Mouse (Mus musculus) MEL (cell line): ENCODE measurements around the gene Cacna1s. TPM values are rescaled to one million over a fixed set of nuclear protein-coding genes. Genes with fewer than 3 reads are reported as not detected.
A peak's percentile ranks its signal among the peaks of the same experiment; 100 is the strongest.

Source experiments
- DNase-seq: peaks from one replicate; pipeline ENCODE4 v3.0.0; 2011; ENCODE audit warnings: low read depth, low spot score
- H3K27ac ChIP-seq: 2 replicates; pipeline ENCODE4 v1.5.1; 2012; ENCODE audit warnings: low read depth, mild to moderate bottlenecking, control low read depth, low read length, moderate library complexity; ENCODE audit not compliant: control insufficient read depth
- H3K27me3 ChIP-seq, 2 experiments: fragments of 150-350 bp in 1 of 2; sonication (generic) in 1 of 2; 2 replicates each; pipeline ENCODE4 v1.6.1; 2012; ENCODE audit warnings: low read length in 2 of 2, mild to moderate bottlenecking in 2 of 2, improper control_type of control experiment in 1 of 2, moderate library complexity in 1 of 2; ENCODE audit not compliant: insufficient read depth in 2 of 2, control insufficient read depth in 1 of 2
- H3K36me3 ChIP-seq, 2 experiments: 2 replicates each; pipeline ENCODE4 v1.6.1; 2012 to 2014; ENCODE audit warnings: low read length in 2 of 2, improper control_type of control experiment in 1 of 2, inconsistent platforms in 1 of 2, mild to moderate bottlenecking in 1 of 2; ENCODE audit not compliant: insufficient read depth in 2 of 2, control insufficient read depth in 1 of 2
- H3K4me1 ChIP-seq, 2 experiments: fragments of 150-350 bp in 1 of 2; sonication (generic) in 1 of 2; 2 replicates each; pipeline ENCODE4 v1.6.1; 2012; ENCODE audit warnings: low read length in 2 of 2, improper control_type of control experiment in 1 of 2, mild to moderate bottlenecking in 1 of 2; ENCODE audit not compliant: insufficient read depth in 2 of 2, control insufficient read depth in 1 of 2
- H3K4me3 ChIP-seq, 2 experiments: fragments of 150-350 bp in 1 of 2; sonication (generic) in 1 of 2; 2 replicates each; pipeline ENCODE4 v1.5.1; 2012; ENCODE audit warnings: low read depth in 2 of 2, low read length in 2 of 2, mild to moderate bottlenecking in 2 of 2, moderate library complexity in 2 of 2, control low read depth in 1 of 2, improper control_type of control experiment in 1 of 2; ENCODE audit not compliant: control insufficient read depth in 1 of 2, insufficient read depth in 1 of 2
- H3K79me2 ChIP-seq: 2 replicates; pipeline ENCODE4 v1.6.1; 2012; ENCODE audit warnings: mild to moderate bottlenecking, low read length, moderate library complexity; ENCODE audit not compliant: control insufficient read depth, poor library complexity, insufficient read depth
- H3K9ac ChIP-seq: 2 replicates; pipeline ENCODE4 v1.6.1; 2012; ENCODE audit warnings: low read depth, mild to moderate bottlenecking, control low read depth, low read length, moderate library complexity; ENCODE audit not compliant: control insufficient read depth, poor library complexity, severe bottlenecking
- H3K9me3 ChIP-seq: fragments of 150-350 bp; sonication (generic); replicated peaks from 2 replicates; pipeline ENCODE4 v1.6.1; 2012; ENCODE audit warnings: mild to moderate bottlenecking, low read length, improper control_type of control experiment, moderate library complexity; ENCODE audit not compliant: insufficient read depth
- BHLHE40 ChIP-seq: IDR thresholded peaks from 2 replicates; pipeline ENCODE4 v1.6.1; 2012; ENCODE audit warnings: low read depth, mild to moderate bottlenecking, inconsistent platforms, low read length, improper control_type of control experiment, borderline replicate concordance
- CTCF ChIP-seq, 3 experiments: IDR thresholded peaks in 2 of 3; conservative IDR thresholded peaks in 1 of 3; 2 replicates each; pipeline ENCODE4 v1.5.1; 2011 to 2012; ENCODE audit warnings: low read length in 3 of 3, low read depth in 2 of 3, mild to moderate bottlenecking in 2 of 3, improper control_type of control experiment in 1 of 3, inconsistent platforms in 1 of 3, mixed read lengths in 1 of 3, moderate library complexity in 1 of 3; ENCODE audit not compliant: control insufficient read depth in 1 of 3, insufficient read depth in 1 of 3, poor library complexity in 1 of 3, severe bottlenecking in 1 of 3
- EP300 ChIP-seq, 2 experiments: IDR thresholded peaks; 2 replicates each; pipeline ENCODE4 v1.6.1; 2011; ENCODE audit warnings: improper control_type of control experiment in 2 of 2, low read length in 2 of 2, low read depth in 1 of 2, mild to moderate bottlenecking in 1 of 2
- ETS1 ChIP-seq: IDR thresholded peaks from 2 replicates; pipeline ENCODE4 v1.6.1; 2012; ENCODE audit warnings: low read depth, mild to moderate bottlenecking, inconsistent platforms, low read length, improper control_type of control experiment, moderate library complexity
- MAX ChIP-seq: IDR thresholded peaks from 2 replicates; pipeline ENCODE4 v1.6.1; 2011; ENCODE audit warnings: low read length, improper control_type of control experiment
- MAZ ChIP-seq: IDR thresholded peaks from 2 replicates; pipeline ENCODE4 v1.6.1; 2012; ENCODE audit warnings: low read depth, mild to moderate bottlenecking, inconsistent platforms, low read length, improper control_type of control experiment
- MXI1 ChIP-seq: IDR thresholded peaks from 2 replicates; pipeline ENCODE4 v1.6.1; 2011; ENCODE audit warnings: mild to moderate bottlenecking, low read depth, low read length, improper control_type of control experiment
- MYB ChIP-seq: IDR thresholded peaks from 2 replicates; pipeline ENCODE4 v1.6.1; 2011; ENCODE audit warnings: mild to moderate bottlenecking, low read depth, low read length, improper control_type of control experiment
- NELFE ChIP-seq: IDR thresholded peaks from 2 replicates; pipeline ENCODE4 v1.6.1; 2011; ENCODE audit warnings: low read depth, low read length, improper control_type of control experiment
- NRF1 ChIP-seq: IDR thresholded peaks from 2 replicates; pipeline ENCODE4 v1.6.1; 2014; ENCODE audit warnings: low read depth, mild to moderate bottlenecking, inconsistent platforms, low read length, improper control_type of control experiment, moderate library complexity; ENCODE audit not compliant: poor library complexity, insufficient read depth, severe bottlenecking
- POLR2AphosphoS5 ChIP-seq: IDR thresholded peaks from 2 replicates; pipeline ENCODE4 v1.6.1; 2012; ENCODE audit warnings: low read depth, borderline replicate concordance, mild to moderate bottlenecking, inconsistent platforms, low read length, moderate library complexity, mixed read lengths
- RAD21 ChIP-seq: IDR thresholded peaks from 2 replicates; pipeline ENCODE4 v1.6.1; 2011; ENCODE audit warnings: mild to moderate bottlenecking, low read depth, low read length, improper control_type of control experiment
- SIN3A ChIP-seq: IDR thresholded peaks from 2 replicates; pipeline ENCODE4 v1.6.1; 2012; ENCODE audit warnings: low read length, improper control_type of control experiment, inconsistent platforms
- SMC3 ChIP-seq: IDR thresholded peaks from 2 replicates; pipeline ENCODE4 v1.6.1; 2011; ENCODE audit warnings: low read depth, low read length, improper control_type of control experiment
- TAL1 ChIP-seq: IDR thresholded peaks from 2 replicates; pipeline ENCODE4 v1.6.1; 2012; ENCODE audit warnings: mild to moderate bottlenecking, inconsistent platforms, low read length, moderate library complexity, mixed read lengths
- TCF12 ChIP-seq: IDR thresholded peaks from 2 replicates; pipeline ENCODE4 v1.6.1; 2014; ENCODE audit warnings: low read depth, mild to moderate bottlenecking, inconsistent platforms, low read length, improper control_type of control experiment, moderate library complexity
- USF2 ChIP-seq, 2 experiments: IDR thresholded peaks; 2 replicates each; pipeline ENCODE4 v1.6.1; 2011 to 2012; ENCODE audit warnings: improper control_type of control experiment in 2 of 2, low read length in 2 of 2, borderline replicate concordance in 1 of 2, inconsistent platforms in 1 of 2, low read depth in 1 of 2, mild to moderate bottlenecking in 1 of 2; ENCODE audit not compliant: insufficient read depth in 1 of 2
- ZC3H11A ChIP-seq: IDR thresholded peaks from 2 replicates; pipeline ENCODE4 v1.6.1; 2012; ENCODE audit warnings: low read depth, mild to moderate bottlenecking, inconsistent platforms, low read length, improper control_type of control experiment
- ZKSCAN1 ChIP-seq: IDR thresholded peaks from 2 replicates; pipeline ENCODE4 v1.6.1; 2012; ENCODE audit warnings: low read depth, mild to moderate bottlenecking, inconsistent platforms, low read length, improper control_type of control experiment, moderate library complexity
- polyA plus RNA-seq, 2 experiments: library from polyadenylated mRNA; stranded (reverse) in 1 of 2; unstranded in 1 of 2; fragments of >175 nt in 1 of 2; fragments of >200 nt in 1 of 2; gene quantifications; 2 replicates each; pipeline versions ENCODE4 v1.2.1 to v1.2.4; 2012; ENCODE audit warnings: low replicate concordance in 2 of 2, low read depth in 1 of 2; ENCODE audit not compliant: insufficient read length in 2 of 2, insufficient read depth in 1 of 2, missing spikeins in 1 of 2
- total RNA-seq: library from RNA; depleted of rRNA; stranded (reverse); fragments of 300-350 nt; gene quantifications from 2 replicates; pipeline ENCODE4 v1.2.3, GENCODE M21; 2012

Cacna1s gene
- total and polyA plus RNA-seq, 3 experiments = not detected

DNA sequence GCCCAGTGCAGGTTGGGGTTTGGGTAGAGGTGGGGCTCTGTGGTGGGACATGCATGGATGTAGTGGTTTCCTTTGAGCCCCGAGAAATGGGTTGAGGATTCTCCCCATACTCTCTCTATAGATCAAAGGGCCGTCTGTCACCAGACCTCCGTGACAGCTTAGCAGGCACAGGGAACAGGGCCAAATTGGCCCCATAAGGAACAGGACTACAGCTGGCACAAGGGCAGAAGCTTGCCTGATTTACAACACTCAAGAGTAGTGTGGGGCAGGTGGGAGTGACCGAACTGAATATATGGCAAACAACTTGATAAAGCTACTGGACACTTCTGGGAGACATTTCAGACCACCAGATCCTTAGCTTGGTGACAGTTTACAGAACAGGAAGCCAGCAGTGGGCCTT is 52.2 kb downstream of the Cacna1s start:
- H3K27ac ChIP-seq = no peak overlapping the region
- H3K36me3 ChIP-seq = peaks cover 0 to 3% of the 10 kb centered on the region in 2 experiments; a peak in 2 of 4 replicates
- no peaks in the 10 kb centered on the region for H3K79me2 ChIP-seq
- peaks cover 3 to 4% of the 10 kb centered on the region in 2 experiments; a peak in 2 of 4 replicates for H3K27me3 ChIP-seq
- H3K9ac ChIP-seq = no peak overlapping the region
- no peaks in the 10 kb centered on the region for H3K9me3 ChIP-seq
- peaks cover 0 to 15% of the 10 kb centered on the region in 2 experiments; a peak in 2 of 4 replicates for H3K4me1 ChIP-seq
- no peak for DNase-seq
- no peak for TF ChIP-seq ETS1
- no peak for TF ChIP-seq MYB
- TF ChIP-seq RAD21 = no peak
- TF ChIP-seq MAX = no peak
- no peak for TF ChIP-seq EP300 (IDR thresholded peaks at IDR 0.05; ENCODE audit: low read depth in 1 of 2, low read length in 2 of 2)
- TF ChIP-seq MXI1 = no peak
- TF ChIP-seq USF2 (IDR thresholded peaks at IDR 0.05; ENCODE audit: borderline replicate concordance in 1 of 2, insufficient read depth in 1 of 2, low read depth in 1 of 2, low read length in 2 of 2) = no peak
- no peak for TF ChIP-seq TCF12
- no peak for TF ChIP-seq SIN3A
- TF ChIP-seq, all 39 proteins: peak for 0
- H3K4me3 ChIP-seq = no peak overlapping the region

DNA sequence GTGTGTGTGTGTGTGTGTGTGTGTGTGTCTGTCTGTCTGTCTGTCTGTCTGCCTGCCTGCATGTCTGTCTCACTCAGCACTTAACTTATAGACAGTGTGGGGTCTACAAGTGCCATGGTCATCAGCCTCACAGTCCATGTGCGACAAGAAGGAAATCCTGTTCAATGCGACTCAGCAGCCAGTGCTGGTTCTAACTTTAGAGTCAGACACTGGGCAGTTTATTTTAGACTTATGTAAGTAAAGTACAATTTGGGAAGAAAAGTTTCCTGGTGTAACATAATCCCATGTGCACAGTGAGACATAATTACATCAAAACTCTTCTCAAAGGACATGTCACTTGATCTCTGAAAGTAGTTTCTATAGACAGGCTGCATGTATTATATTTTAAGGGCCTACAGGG is 56.9 kb downstream of the Cacna1s start:
- Histone ChIP-seq H3K79me2 (no peaks in the 10 kb centered on the region), H3K4me1 (no peaks in the 10 kb centered on the region), H3K4me3 (no peak overlapping the region), H3K9me3 (no peaks in the 10 kb centered on the region), H3K36me3 (no peaks in the 10 kb centered on the region), H3K9ac (no peak overlapping the region), H3K27ac (no peak overlapping the region), H3K27me3 (peaks cover 4 to 7% of the 10 kb centered on the region in 2 experiments; a peak in 3 of 4 replicates)
- DNase-seq = no peak
- no peak for TF ChIP-seq TAL1

DNA sequence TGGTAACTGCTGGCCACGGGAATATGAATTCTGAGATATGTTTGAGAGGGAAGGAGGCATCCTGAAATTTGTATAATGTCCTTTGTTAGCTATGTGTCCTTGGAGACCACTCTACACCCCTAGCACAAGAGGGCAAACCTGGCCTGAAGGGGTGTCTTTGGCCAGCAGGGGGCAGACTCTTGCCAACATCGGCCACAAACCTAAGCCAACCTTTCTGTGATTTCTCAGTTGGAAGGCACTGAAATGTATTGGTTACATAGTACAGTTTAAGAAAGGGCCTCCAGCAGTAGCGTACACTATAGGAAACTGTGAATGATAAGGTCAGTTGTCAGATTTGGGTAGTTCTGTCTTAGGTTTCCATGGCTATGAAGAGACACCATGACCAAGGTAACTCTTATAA is 63.6 kb downstream of the Cacna1s start:
- no peak overlapping the region for H3K4me3 ChIP-seq
- H3K9me3 ChIP-seq = no peaks in the 10 kb centered on the region
- no peak overlapping the region for H3K9ac ChIP-seq
- H3K27me3 ChIP-seq = no peaks in the 10 kb centered on the region
- no peaks in the 10 kb centered on the region for H3K79me2 ChIP-seq
- DNase-seq = peak; percentile 59
- no peaks in the 10 kb centered on the region; a peak in 1 of 4 replicates for H3K36me3 ChIP-seq
- TF ChIP-seq CTCF (IDR thresholded peaks at IDR 0.05 in 2 of 3, conservative IDR thresholded peaks at IDR 0.05 in 1 of 3; ENCODE audit: control insufficient read depth in 1 of 3, insufficient read depth in 1 of 3, low read depth in 2 of 3, low read length in 3 of 3, poor library complexity in 1 of 3, severe bottlenecking in 1 of 3) (peak; percentile 85 to 92 (median 87)), RAD21 (peak; percentile 68), ZC3H11A (peak; percentile 83), POLR2AphosphoS5 (no peak), TAL1 (no peak), NRF1 (no peak), BHLHE40 (0 out of 2 replicates have a peak, but pooled peaks have one; percentile 21), SMC3 (peak; percentile 90), NELFE (no peak), MAZ (no peak), ZKSCAN1 (no peak)
- TF ChIP-seq, all 39 proteins: peak for 5
- Histone ChIP-seq H3K27ac (no peak overlapping the region), H3K4me1 (peaks cover 0 to 10% of the 10 kb centered on the region in 2 experiments; a peak in 2 of 4 replicates)
